19 mouse cellular contexts compared by ENCODE assay signal in the genomic region with DNA sequence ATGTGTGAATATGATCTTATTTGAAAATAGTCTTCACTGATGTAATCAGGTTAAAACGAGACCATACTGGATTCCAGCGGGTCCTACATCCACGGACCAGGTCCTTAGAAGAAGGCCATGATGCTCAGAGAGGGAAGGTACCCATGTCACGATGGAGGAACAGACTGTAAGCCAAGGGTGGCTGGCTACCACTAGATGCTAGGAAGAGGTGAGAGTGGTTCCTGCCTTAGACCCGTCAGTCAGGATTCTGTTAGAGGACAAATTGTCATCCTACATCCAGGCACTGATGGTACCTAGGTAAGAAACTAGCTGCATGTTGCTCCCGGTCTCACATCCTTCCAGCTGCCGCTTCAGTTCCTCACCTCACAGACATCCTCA. TPM values are rescaled to one million over a fixed set of nuclear protein-coding genes. Genes with fewer than 3 reads are reported as not detected.
DNase-seq lines count a peak whose midpoint lies in the region; ATAC-seq and TF ChIP-seq lines count a peak whose summit lies in the region.
"Had no signal": no experiment of that assay in that cellular context is flagged by ENCODE, and none has a peak within 500 bp of the region (broad histone marks: within the 10 kb centered on the region; RNA-seq: fewer than 3 reads in every experiment).

No protein-coding gene starts in this region.

- no peaks in the 10 kb centered on the region for H3K9me3 ChIP-seq in forebrain, embryonic 10.5 days
- no peaks in the 10 kb centered on the region for H3K9me3 ChIP-seq in forebrain, embryonic 13.5 days (replicated peaks)
- H3K9me3 ChIP-seq in heart, embryonic 10.5 days, result no peaks in the 10 kb centered on the region
- H3K9me3 ChIP-seq: embryonic facial prominence, embryonic 12.5 days; forebrain, embryonic 12.5 days; G1E; hindbrain, embryonic 15.5 days had no signal

- 92% methylated on average over 7 of the region's 7 CpGs for WGBS in forebrain, embryonic 10.5 days
- WGBS in forebrain, embryonic 13.5 days, result 96% methylated on average over 7 of the region's 7 CpGs
- 83% methylated on average over 7 of the region's 7 CpGs for WGBS in heart, embryonic 10.5 days

- H3K4me3 ChIP-seq in forebrain, embryonic 10.5 days, result no peak overlapping the region
- H3K4me3 ChIP-seq in forebrain, embryonic 13.5 days, result no peak overlapping the region
- H3K4me3 ChIP-seq in heart, embryonic 10.5 days, result no peak overlapping the region
- H3K4me3 ChIP-seq in layer of hippocampus, adult 2 months, result no peak overlapping the region
- H3K4me3 ChIP-seq: embryonic facial prominence, embryonic 12.5 days; forebrain, embryonic 12.5 days; hindbrain, embryonic 15.5 days had no signal

- H3K9ac ChIP-seq in forebrain, embryonic 13.5 days, result no peak overlapping the region
- H3K9ac ChIP-seq: embryonic facial prominence, embryonic 12.5 days; forebrain, embryonic 12.5 days; forebrain, postnatal 0 days; hindbrain, embryonic 15.5 days had no signal

- no peaks in the 10 kb centered on the region for H3K36me3 ChIP-seq in forebrain, embryonic 10.5 days (replicated peaks)
- no peaks in the 10 kb centered on the region for H3K36me3 ChIP-seq in forebrain, embryonic 13.5 days (ENCODE audit: poor library complexity, severe bottlenecking)
- H3K36me3 ChIP-seq in heart, embryonic 10.5 days, result no peaks in the 10 kb centered on the region
- H3K36me3 ChIP-seq: embryonic facial prominence, embryonic 12.5 days; forebrain, embryonic 12.5 days; G1E; hindbrain, embryonic 15.5 days had no signal

- no peak for DNase-seq in forebrain, embryonic 10.5 days (ENCODE audit: extremely low spot score, low spot score)
- no peak for DNase-seq in heart, embryonic 10.5 days (ENCODE audit: low spot score)
- DNase-seq in heart, adult 9 months (ENCODE audit: low spot score in 2 of 2), result no peak
- DNase-seq in layer of hippocampus, adult 2 months (ENCODE audit: low spot score in 2 of 2), result no peak
- no peak for DNase-seq in layer of hippocampus, postnatal 14 days (ENCODE audit: low spot score in 2 of 2)
- DNase-seq in adipocyte (ENCODE audit: low spot score), result peak; percentile 28
- DNase-seq in kidney, postnatal 14 days, result no peak
- DNase-seq: B cell, adult 2 months; cerebellum, adult 11-12 months; cerebellum, adult 9-10 months; cerebellum, postnatal 25 days; forebrain, postnatal 0 days had no signal

- no peak for ATAC-seq in forebrain, embryonic 13.5 days
- ATAC-seq: CD4-positive, CD25-positive, alpha-beta regulatory T cell, adult 4 months; forebrain, postnatal 0 days; intestine, embryonic 16.5 days had no signal

- peak overlapping the region; percentile 51 for H3K27ac ChIP-seq in forebrain, embryonic 10.5 days
- no peak overlapping the region for H3K27ac ChIP-seq in forebrain, embryonic 13.5 days
- peak overlapping the region; percentile 52; the same call in 1 of the 2 replicates for H3K27ac ChIP-seq in heart, embryonic 10.5 days
- H3K27ac ChIP-seq in layer of hippocampus, adult 2 months, result peak overlapping the region; percentile 51; the same call in 1 of the 2 replicates
- H3K27ac ChIP-seq: embryonic facial prominence, embryonic 12.5 days; hindbrain, embryonic 15.5 days had no signal

- H3K27me3 ChIP-seq in forebrain, embryonic 10.5 days (ENCODE audit: poor library complexity, severe bottlenecking), result no peaks in the 10 kb centered on the region
- no peaks in the 10 kb centered on the region for H3K27me3 ChIP-seq in forebrain, embryonic 13.5 days
- H3K27me3 ChIP-seq in heart, embryonic 10.5 days (ENCODE audit: insufficient read depth, poor library complexity, severe bottlenecking), result no peaks in the 10 kb centered on the region
- H3K27me3 ChIP-seq: embryonic facial prominence, embryonic 12.5 days; forebrain, embryonic 12.5 days; hindbrain, embryonic 15.5 days had no signal

- peaks cover 27% of the 10 kb centered on the region for H3K4me1 ChIP-seq in forebrain, embryonic 10.5 days
- H3K4me1 ChIP-seq in forebrain, embryonic 13.5 days, result peaks cover 22% of the 10 kb centered on the region
- peaks cover 37% of the 10 kb centered on the region for H3K4me1 ChIP-seq in heart, embryonic 10.5 days
- H3K4me1 ChIP-seq: embryonic facial prominence, embryonic 12.5 days; hindbrain, embryonic 15.5 days had no signal

- no peak overlapping the region for H3K4me2 ChIP-seq in forebrain, embryonic 13.5 days
- H3K4me2 ChIP-seq: embryonic facial prominence, embryonic 12.5 days; forebrain, embryonic 12.5 days; hindbrain, embryonic 15.5 days had no signal

- TF ChIP-seq CTCF in layer of hippocampus, adult 2 months (conservative IDR thresholded peaks at IDR 0.05), result no peak

RNA-seq across cellular contexts. Expression of gene Heg1, which starts 6.9 kb away (rescaled TPM):
- 22.8 and 23.1 TPM in 2 replicates for polyA plus RNA-seq in forebrain, embryonic 10.5 days (2016; fragmentation: Nextera tagmentation; extraction: Ambion mirVana)
- 21.3 and 22.3 TPM in 2 replicates for polyA plus RNA-seq in forebrain, embryonic 13.5 days (2015; fragmentation: Nextera tagmentation; extraction: Ambion mirVana)
- polyA plus RNA-seq in heart, embryonic 10.5 days (2016; fragmentation: Nextera tagmentation; extraction: Ambion mirVana), result 26.3 and 33.0 TPM in 2 replicates
- 10 to 100 TPM; 24.6 to 28.8 TPM for total RNA-seq in layer of hippocampus, adult 2 months (2021)
- 10 to 100 TPM; 39.6 to 41.7 TPM for total RNA-seq in layer of hippocampus, postnatal 14 days (2021)
